ENCODE assay signal across 18 mouse cellular contexts in genomic region chr5:77398285-77399057, GRCm38 (mm10). TPM values are rescaled to one million over a fixed set of nuclear protein-coding genes. Genes with fewer than 3 reads are reported as not detected.
DNase-seq lines count a peak whose midpoint lies in the region; ATAC-seq and TF ChIP-seq lines count a peak whose summit lies in the region.
"Had no signal": no experiment of that assay in that cellular context is flagged by ENCODE, and none has a peak within 500 bp of the region (broad histone marks: within the 10 kb centered on the region; RNA-seq: fewer than 3 reads in every experiment).

No protein-coding gene starts in this region.

- peak; percentile 52 to 73 for DNase-seq in kidney, adult 8-10 months
- peak; percentile 69 for DNase-seq in lung, adult 2 months
- no peak for DNase-seq in thymus, adult 2 months
- DNase-seq in spleen, postnatal 36 days (ENCODE audit: low spot score in 2 of 2), result no peak
- no peak for DNase-seq in testis, postnatal 10 days (ENCODE audit: low spot score)
- DNase-seq: adrenal gland, postnatal 10 days; cerebellum, adult 2 months; layer of hippocampus, adult 9-11 months; right cerebral cortex, postnatal 14 days; thymus, adult 18-20 months had no signal

- no peaks in the 10 kb centered on the region for H3K9me3 ChIP-seq in intestine, embryonic 15.5 days
- no peaks in the 10 kb centered on the region for H3K9me3 ChIP-seq in intestine, postnatal 0 days (ENCODE audit: control insufficient read depth)
- no peaks in the 10 kb centered on the region for H3K9me3 ChIP-seq in midbrain, embryonic 16.5 days (replicated peaks; ENCODE audit: control insufficient read depth, low read length, poor library complexity, severe bottlenecking)
- H3K9me3 ChIP-seq: embryonic facial prominence, embryonic 13.5 days; heart, embryonic 12.5 days; neural tube, embryonic 13.5 days had no signal

- peaks cover 16% of the 10 kb centered on the region; the same call in 1 of the 2 replicates for H3K4me1 ChIP-seq in intestine, embryonic 15.5 days (replicated peaks)
- no peaks in the 10 kb centered on the region for H3K4me1 ChIP-seq in intestine, postnatal 0 days (replicated peaks; ENCODE audit: control insufficient read depth, insufficient read depth, low read length)
- peaks cover 19% of the 10 kb centered on the region for H3K4me1 ChIP-seq in lung, adult 2 months (ENCODE audit: control insufficient read depth, insufficient read depth, low read length)
- H3K4me1 ChIP-seq in midbrain, embryonic 16.5 days (ENCODE audit: control insufficient read depth, insufficient read depth, low read length), result peaks cover 7% of the 10 kb centered on the region
- H3K4me1 ChIP-seq in thymus, adult 2 months (replicated peaks; ENCODE audit: control insufficient read depth, insufficient read depth, low read length), result no peaks in the 10 kb centered on the region

- no peak for TF ChIP-seq POLR2A in lung, adult 2 months (IDR thresholded peaks at IDR 0.05; ENCODE audit: borderline replicate concordance, extremely low read depth, low read depth, low read length)
- TF ChIP-seq POLR2A in thymus, adult 2 months (IDR thresholded peaks at IDR 0.05; ENCODE audit: control insufficient read depth, extremely low read depth, insufficient read depth, low read length, poor library complexity), result no peak

- no peak for TF ChIP-seq CTCF in intestine, postnatal 0 days (IDR thresholded peaks at IDR 0.05; ENCODE audit: low read depth)
- no peak for TF ChIP-seq CTCF in lung, adult 2 months (IDR thresholded peaks at IDR 0.05; ENCODE audit: insufficient read depth, low read length)
- no peak for TF ChIP-seq CTCF in thymus, adult 2 months (IDR thresholded peaks at IDR 0.05; ENCODE audit: borderline replicate concordance, control insufficient read depth, extremely low read depth, insufficient read depth, low read length, poor library complexity)

- no peaks in the 10 kb centered on the region for H3K27me3 ChIP-seq in intestine, embryonic 15.5 days (replicated peaks)
- no peaks in the 10 kb centered on the region for H3K27me3 ChIP-seq in intestine, postnatal 0 days (replicated peaks; ENCODE audit: control insufficient read depth, insufficient read depth, low read length)
- no peaks in the 10 kb centered on the region for H3K27me3 ChIP-seq in midbrain, embryonic 16.5 days (ENCODE audit: control insufficient read depth, insufficient read depth, low read depth, low read length)
- no peaks in the 10 kb centered on the region for H3K27me3 ChIP-seq in thymus, adult 2 months (ENCODE audit: control insufficient read depth, insufficient read depth, low read length)
- H3K27me3 ChIP-seq: embryonic facial prominence, embryonic 13.5 days; Patski had no signal

- no peaks in the 10 kb centered on the region for H3K36me3 ChIP-seq in intestine, embryonic 15.5 days
- H3K36me3 ChIP-seq in intestine, postnatal 0 days (ENCODE audit: control insufficient read depth, insufficient read depth), result no peaks in the 10 kb centered on the region
- H3K36me3 ChIP-seq in midbrain, embryonic 16.5 days (ENCODE audit: control insufficient read depth, insufficient read depth, low read length), result no peaks in the 10 kb centered on the region
- H3K36me3 ChIP-seq in thymus, adult 2 months (ENCODE audit: control insufficient read depth, insufficient read depth, low read length), result no peaks in the 10 kb centered on the region
- H3K36me3 ChIP-seq: embryonic facial prominence, embryonic 13.5 days; heart, embryonic 12.5 days; neural tube, embryonic 13.5 days had no signal

- no peak overlapping the region for H3K9ac ChIP-seq in intestine, embryonic 15.5 days
- H3K9ac ChIP-seq in intestine, postnatal 0 days (ENCODE audit: low read depth, low read length), result no peak overlapping the region
- H3K9ac ChIP-seq in midbrain, embryonic 16.5 days (ENCODE audit: low read depth, low read length), result no peak overlapping the region
- H3K9ac ChIP-seq: embryonic facial prominence, embryonic 13.5 days; heart, embryonic 12.5 days; neural tube, embryonic 13.5 days had no signal

- H3K4me3 ChIP-seq in intestine, embryonic 15.5 days (replicated peaks), result no peak overlapping the region
- no peak overlapping the region for H3K4me3 ChIP-seq in intestine, postnatal 0 days (ENCODE audit: low read depth, low read length)
- H3K4me3 ChIP-seq in lung, adult 2 months (replicated peaks; ENCODE audit: extremely low read depth, low read depth, low read length), result no peak overlapping the region
- no peak overlapping the region for H3K4me3 ChIP-seq in midbrain, embryonic 16.5 days (ENCODE audit: low read depth, low read length)
- no peak overlapping the region for H3K4me3 ChIP-seq in thymus, adult 2 months (ENCODE audit: control insufficient read depth, insufficient read depth, low read length)
- H3K4me3 ChIP-seq: embryonic facial prominence, embryonic 13.5 days; heart, embryonic 12.5 days; neural tube, embryonic 13.5 days had no signal

- 0 out of 2 replicates have a peak, but pooled peaks have one; percentile 46 for ATAC-seq in intestine, embryonic 15.5 days
- ATAC-seq in intestine, postnatal 0 days, result no peak
- peak; percentile 43; the same call in 1 of the 2 replicates for ATAC-seq in midbrain, embryonic 16.5 days
- ATAC-seq: hindbrain, embryonic 16.5 days; Patski had no signal

- H3K27ac ChIP-seq in intestine, embryonic 15.5 days, result no peak overlapping the region
- H3K27ac ChIP-seq in intestine, postnatal 0 days (ENCODE audit: low read depth, low read length), result no peak overlapping the region
- H3K27ac ChIP-seq in midbrain, embryonic 16.5 days (ENCODE audit: low read length), result no peak overlapping the region
- H3K27ac ChIP-seq in thymus, adult 2 months (ENCODE audit: control insufficient read depth, insufficient read depth, low read length), result no peak overlapping the region
- H3K27ac ChIP-seq: embryonic facial prominence, embryonic 13.5 days; neural tube, embryonic 13.5 days had no signal

- 64% methylated on average over 14 of the region's 14 CpGs for WGBS in intestine, embryonic 15.5 days
- WGBS in intestine, postnatal 0 days, result 58% methylated on average over 14 of the region's 14 CpGs
- 68% methylated on average over 14 of the region's 14 CpGs for WGBS in lung, adult 2 months
- 53% methylated on average over 14 of the region's 14 CpGs for WGBS in midbrain, embryonic 16.5 days
- WGBS in thymus, adult 2 months, result 93% methylated on average over 14 of the region's 14 CpGs

- H3K4me2 ChIP-seq in intestine, embryonic 15.5 days (replicated peaks), result no peak overlapping the region
- H3K4me2 ChIP-seq in intestine, postnatal 0 days (replicated peaks; ENCODE audit: low read depth), result no peak overlapping the region
- H3K4me2 ChIP-seq in midbrain, embryonic 16.5 days (ENCODE audit: low read length), result no peak overlapping the region
- H3K4me2 ChIP-seq: embryonic facial prominence, embryonic 13.5 days; heart, embryonic 12.5 days; neural tube, embryonic 13.5 days had no signal

RNA-seq across cellular contexts. Expression of gene Igfbp7, which starts 9.4 kb away (rescaled TPM):
- 87.4 and 92.5 TPM in 2 replicates for polyA plus RNA-seq in intestine, embryonic 15.5 days (2015; fragmentation: Nextera tagmentation; extraction: Ambion mirVana)
- polyA plus RNA-seq in intestine, postnatal 0 days (2015; fragmentation: Nextera tagmentation; extraction: Ambion mirVana), result 255 and 258 TPM in 2 replicates
- polyA plus RNA-seq in lung, adult 2 months (2012; rRNA removed), result 2,523 and 4,787 TPM in 2 replicates
- polyA plus RNA-seq in midbrain, embryonic 16.5 days (2015; fragmentation: Nextera tagmentation; extraction: Ambion mirVana), result 57.9 and 59.4 TPM in 2 replicates
- polyA plus RNA-seq in thymus, adult 2 months (2012; rRNA removed), result 370 and 442 TPM in 2 replicates

Comparison
In these comparisons a context has a peak if more than half of its experiments do, and no peak if none do; other contexts are left out.
1. DNase-seq: peak in kidney, adult 8-10 months (2 of 2) and lung, adult 2 months (single experiment); none in thymus, adult 2 months (single experiment), spleen, postnatal 36 days (0 of 2) and testis, postnatal 10 days (single experiment).